Mouse (Mus musculus): Measurements from ENCODE around the gene Apeh. TPM values are rescaled to one million over a fixed set of nuclear protein-coding genes. Genes with fewer than 3 reads are reported as not detected.
A peak's percentile ranks its signal among the peaks of the same experiment; 100 is the strongest.

The Apeh gene
- polyA plus RNA-seq (2014; fragmentation: Nextera tagmentation; extraction: Ambion mirVana): 47.9 and 51.7 TPM in 2 replicates

- H3K36me3 ChIP-seq (ENCODE audit: control insufficient read depth, insufficient read depth, low read length): peaks cover 44% of the 10 kb centered on the region
- no peaks in the 10 kb centered on the region for H3K9me3 ChIP-seq (ENCODE audit: control insufficient read depth, low read length)
- peak within 1 kb of the TSS; percentile 62 for H3K4me2 ChIP-seq (ENCODE audit: low read depth, low read length)
- H3K4me1 ChIP-seq (ENCODE audit: control insufficient read depth, insufficient read depth, low read length): peaks cover 13% of the 10 kb centered on the region
- H3K27ac ChIP-seq (ENCODE audit: low read depth, low read length): peak within 1 kb of the TSS; percentile 69
- peak within 1 kb of the TSS; percentile 67 for H3K4me3 ChIP-seq (ENCODE audit: low read depth, low read length)
- H3K27me3 ChIP-seq (ENCODE audit: control insufficient read depth, insufficient read depth, low read length): no peaks in the 10 kb centered on the region
- H3K9ac ChIP-seq (replicated peaks; ENCODE audit: low read depth, low read length): peak within 1 kb of the TSS; percentile 72
- under 1% methylated on average over 52 of the region's 52 CpGs for WGBS
- ATAC-seq (ENCODE audit: low read depth): peak; percentile 93
Observed at GRCm38 (mm10) chr9:108094184-108094941, at the start of gene Apeh. Gene Apeh (minus strand): TSS chr9:108094606.

GRCm38 (mm10) chr9:108143470-108143869 is 49.1 kb upstream of the Apeh start:
- Histone ChIP-seq H3K4me1 (ENCODE audit: control insufficient read depth, insufficient read depth, low read length) (no peaks in the 10 kb centered on the region; the same call in 1 of the 2 replicates), H3K27ac (ENCODE audit: low read depth, low read length) (no peak overlapping the region), H3K9me3 (ENCODE audit: control insufficient read depth, low read length) (no peaks in the 10 kb centered on the region), H3K4me3 (ENCODE audit: low read depth, low read length) (no peak overlapping the region), H3K27me3 (ENCODE audit: control insufficient read depth, insufficient read depth, low read length) (no peaks in the 10 kb centered on the region), H3K9ac (replicated peaks; ENCODE audit: low read depth, low read length) (no peak overlapping the region), H3K4me2 (ENCODE audit: low read depth, low read length) (no peak overlapping the region), H3K36me3 (ENCODE audit: control insufficient read depth, insufficient read depth, low read length) (peaks cover 8% of the 10 kb centered on the region; the same call in 1 of the 2 replicates)
- 83% methylated on average over 2 of the region's 2 CpGs for WGBS
- no peak for ATAC-seq (ENCODE audit: low read depth)

- no peaks in the 10 kb centered on the region for H3K27me3 ChIP-seq (ENCODE audit: control insufficient read depth, insufficient read depth, low read length)
- WGBS: 88% methylated on average over 10 of the region's 10 CpGs
- no peaks in the 10 kb centered on the region for H3K9me3 ChIP-seq (ENCODE audit: control insufficient read depth, low read length)
- H3K4me3 ChIP-seq (ENCODE audit: low read depth, low read length): no peak overlapping the region
- H3K4me1 ChIP-seq (ENCODE audit: control insufficient read depth, insufficient read depth, low read length): no peaks in the 10 kb centered on the region
- peaks cover 10% of the 10 kb centered on the region; the same call in 1 of the 2 replicates for H3K36me3 ChIP-seq (ENCODE audit: control insufficient read depth, insufficient read depth, low read length)
- no peak for ATAC-seq (ENCODE audit: low read depth)
- no peak overlapping the region for H3K9ac ChIP-seq (replicated peaks; ENCODE audit: low read depth, low read length)
- no peak overlapping the region for H3K4me2 ChIP-seq (ENCODE audit: low read depth, low read length)
- H3K27ac ChIP-seq (ENCODE audit: low read depth, low read length): no peak overlapping the region
Observed at GRCm38 (mm10) chr9:108141387-108141786, 47.0 kb upstream of the Apeh start.

GRCm38 (mm10) chr9:108139963-108140695 is 45.7 kb upstream of the Apeh start:
- 81% methylated on average over 7 of the region's 7 CpGs for WGBS
- no peaks in the 10 kb centered on the region for H3K27me3 ChIP-seq (ENCODE audit: control insufficient read depth, insufficient read depth, low read length)
- no peaks in the 10 kb centered on the region for H3K9me3 ChIP-seq (ENCODE audit: control insufficient read depth, low read length)
- H3K9ac ChIP-seq (replicated peaks; ENCODE audit: low read depth, low read length): no peak overlapping the region
- peaks cover 12% of the 10 kb centered on the region; the same call in 1 of the 2 replicates for H3K36me3 ChIP-seq (ENCODE audit: control insufficient read depth, insufficient read depth, low read length)
- no peak overlapping the region for H3K27ac ChIP-seq (ENCODE audit: low read depth, low read length)
- no peak overlapping the region for H3K4me3 ChIP-seq (ENCODE audit: low read depth, low read length)
- no peak overlapping the region for H3K4me2 ChIP-seq (ENCODE audit: low read depth, low read length)
- ATAC-seq (ENCODE audit: low read depth): no peak
- H3K4me1 ChIP-seq (ENCODE audit: control insufficient read depth, insufficient read depth, low read length): no peaks in the 10 kb centered on the region

- ATAC-seq (ENCODE audit: low read depth): no peak
- H3K27me3 ChIP-seq (ENCODE audit: control insufficient read depth, insufficient read depth, low read length): no peaks in the 10 kb centered on the region
- 79% methylated on average over 17 of the region's 17 CpGs for WGBS
Observed at GRCm38 (mm10) chr9:108139169-108139962, 45.0 kb upstream of the Apeh start.

GRCm38 (mm10) chr9:108138118-108138517 is 43.7 kb upstream of the Apeh start:
- ATAC-seq (ENCODE audit: low read depth): no peak
- H3K9ac ChIP-seq (replicated peaks; ENCODE audit: low read depth, low read length): no peak overlapping the region

More at GRCm38 (mm10) chr9:108139169-108139962, 45.0 kb upstream of the Apeh start:
- H3K9me3 ChIP-seq (ENCODE audit: control insufficient read depth, low read length): no peaks in the 10 kb centered on the region
- no peak overlapping the region for H3K4me2 ChIP-seq (ENCODE audit: low read depth, low read length)
- H3K4me3 ChIP-seq (ENCODE audit: low read depth, low read length): no peak overlapping the region
- no peak overlapping the region for H3K27ac ChIP-seq (ENCODE audit: low read depth, low read length)
- H3K9ac ChIP-seq (replicated peaks; ENCODE audit: low read depth, low read length): no peak overlapping the region
- H3K4me1 ChIP-seq (ENCODE audit: control insufficient read depth, insufficient read depth, low read length): no peaks in the 10 kb centered on the region
- H3K36me3 ChIP-seq (ENCODE audit: control insufficient read depth, insufficient read depth, low read length): peaks cover 12% of the 10 kb centered on the region; the same call in 1 of the 2 replicates

GRCm38 (mm10) chr9:108137523-108137922 is 43.1 kb upstream of the Apeh start:
- Histone ChIP-seq H3K4me1 (ENCODE audit: control insufficient read depth, insufficient read depth, low read length) (no peaks in the 10 kb centered on the region), H3K36me3 (ENCODE audit: control insufficient read depth, insufficient read depth, low read length) (peaks cover 12% of the 10 kb centered on the region; the same call in 1 of the 2 replicates), H3K9me3 (ENCODE audit: control insufficient read depth, low read length) (no peaks in the 10 kb centered on the region), H3K4me2 (ENCODE audit: low read depth, low read length) (no peak overlapping the region), H3K27me3 (ENCODE audit: control insufficient read depth, insufficient read depth, low read length) (no peaks in the 10 kb centered on the region), H3K27ac (ENCODE audit: low read depth, low read length) (no peak overlapping the region), H3K4me3 (ENCODE audit: low read depth, low read length) (no peak overlapping the region), H3K9ac (replicated peaks; ENCODE audit: low read depth, low read length) (no peak overlapping the region)
- WGBS: 76% methylated on average over 17 of the region's 17 CpGs
- no peak for ATAC-seq (ENCODE audit: low read depth)

More at GRCm38 (mm10) chr9:108138118-108138517, 43.7 kb upstream of the Apeh start:
- 87% methylated on average over 6 of the region's 6 CpGs for WGBS
- no peaks in the 10 kb centered on the region for H3K27me3 ChIP-seq (ENCODE audit: control insufficient read depth, insufficient read depth, low read length)
- H3K4me1 ChIP-seq (ENCODE audit: control insufficient read depth, insufficient read depth, low read length): no peaks in the 10 kb centered on the region
- H3K9me3 ChIP-seq (ENCODE audit: control insufficient read depth, low read length): no peaks in the 10 kb centered on the region
- no peak overlapping the region for H3K4me3 ChIP-seq (ENCODE audit: low read depth, low read length)
- H3K4me2 ChIP-seq (ENCODE audit: low read depth, low read length): no peak overlapping the region
- H3K27ac ChIP-seq (ENCODE audit: low read depth, low read length): no peak overlapping the region
- peaks cover 12% of the 10 kb centered on the region; the same call in 1 of the 2 replicates for H3K36me3 ChIP-seq (ENCODE audit: control insufficient read depth, insufficient read depth, low read length)

- Histone ChIP-seq H3K4me3 (ENCODE audit: low read depth, low read length) (no peak overlapping the region), H3K4me2 (ENCODE audit: low read depth, low read length) (no peak overlapping the region), H3K9me3 (ENCODE audit: control insufficient read depth, low read length) (no peaks in the 10 kb centered on the region), H3K9ac (replicated peaks; ENCODE audit: low read depth, low read length) (no peak overlapping the region), H3K27ac (ENCODE audit: low read depth, low read length) (no peak overlapping the region), H3K27me3 (ENCODE audit: control insufficient read depth, insufficient read depth, low read length) (no peaks in the 10 kb centered on the region), H3K4me1 (ENCODE audit: control insufficient read depth, insufficient read depth, low read length) (no peaks in the 10 kb centered on the region), H3K36me3 (ENCODE audit: control insufficient read depth, insufficient read depth, low read length) (peaks cover 12% of the 10 kb centered on the region; the same call in 1 of the 2 replicates)
- ATAC-seq (ENCODE audit: low read depth): no peak
- WGBS: 87% methylated on average over 6 of the region's 6 CpGs
Observed at GRCm38 (mm10) chr9:108136930-108137462, 42.6 kb upstream of the Apeh start.
